Mouse (Mus musculus) thymus, adult 18-20 months (tissue): ENCODE measurements at regions not wholly inside any gene's neighbourhood (a gene's known extent, or its start where the extent isn't known, plus 50 kb on each side); places are given as distances from the start of the nearest gene placed in this dataset.

Source experiments
- DNase-seq, 2 experiments: peaks; one replicate each; pipeline ENCODE4 v3.0.0; 2022; ENCODE audit warnings: mixed read lengths in 2 of 2

GRCm38 (mm10) chr19:23089761-23090514, 51.1 kb upstream of the Klf9 start:
- no peak for DNase-seq
